ENCODE assay signal across 23 mouse cellular contexts in genomic region chr13:93987611-93988010, GRCm38 (mm10).
A peak's percentile ranks its signal among the peaks of the same experiment; 100 is the strongest.
DNase-seq lines count a peak whose midpoint lies in the region; ATAC-seq and TF ChIP-seq lines count a peak whose summit lies in the region.
"Had no signal": no experiment of that assay in that cellular context is flagged by ENCODE, and none has a peak within 500 bp of the region (broad histone marks: within the 10 kb centered on the region; RNA-seq: fewer than 3 reads in every experiment).

No protein-coding gene starts in this region.

- TF ChIP-seq POLR2A in lung, adult 2 months (IDR thresholded peaks at IDR 0.05; ENCODE audit: borderline replicate concordance, extremely low read depth, low read depth, low read length) = no peak

- TF ChIP-seq CTCF in lung, embryonic 14.5 days (IDR thresholded peaks at IDR 0.05; ENCODE audit: low read depth) = no peak
- TF ChIP-seq CTCF in lung, adult 2 months (IDR thresholded peaks at IDR 0.05; ENCODE audit: insufficient read depth, low read length) = no peak

- no peak for DNase-seq in embryonic facial prominence, embryonic 10.5 days (ENCODE audit: low spot score)
- DNase-seq in lung, embryonic 14.5 days = peak; percentile 79
- DNase-seq in lung, postnatal 25 days (ENCODE audit: low spot score) = no peak
- peak; percentile 64 for DNase-seq in lung, postnatal 10 days
- no peak for DNase-seq in lung, adult 2 months
- DNase-seq: adrenal gland, adult 8-10 months; adrenal gland, postnatal 14 days; adrenal gland, postnatal 36 days; B cell, adult 2 months; cerebellum, adult 11-12 months; cerebellum, adult 2 months; cerebellum, adult 9-10 months; cerebellum, postnatal 10 days; cerebellum, postnatal 25 days; forebrain, postnatal 0 days had no signal

- ATAC-seq in embryonic facial prominence, embryonic 13.5 days (ENCODE audit: insufficient number of reproducible peaks, insufficient read depth, low FRiP score, low TSS enrichment, low read depth) = no peak
- no peak; the same call in 1 of the 2 replicates for ATAC-seq in lung, embryonic 14.5 days (ENCODE audit: insufficient read depth)
- ATAC-seq: activated CD4-positive, CD25-positive, alpha-beta regulatory T cell, adult 4 months; CD4-positive, CD25-positive, alpha-beta regulatory T cell, adult 4 months; forebrain, embryonic 13.5 days; forebrain, embryonic 15.5 days; forebrain, postnatal 0 days; Patski had no signal

- 0 out of 2 replicates have a peak overlapping the region, but pooled peaks have one; percentile 1 for H3K27ac ChIP-seq in embryonic facial prominence, embryonic 13.5 days
- no peak overlapping the region for H3K27ac ChIP-seq in embryonic facial prominence, embryonic 10.5 days (replicated peaks)
- no peak overlapping the region for H3K27ac ChIP-seq in lung, embryonic 14.5 days (ENCODE audit: low read depth)
- H3K27ac ChIP-seq: forebrain, embryonic 13.5 days; forebrain, embryonic 15.5 days had no signal

- no peaks in the 10 kb centered on the region for H3K27me3 ChIP-seq in embryonic facial prominence, embryonic 13.5 days
- 0 out of 2 replicates have a peak, but pooled peaks cover 3% of the 10 kb centered on the region for H3K27me3 ChIP-seq in embryonic facial prominence, embryonic 10.5 days (replicated peaks; ENCODE audit: low read depth, poor library complexity, severe bottlenecking)
- H3K27me3 ChIP-seq in lung, embryonic 14.5 days (ENCODE audit: insufficient read depth, low read length) = no peaks in the 10 kb centered on the region
- H3K27me3 ChIP-seq: CH12.LX; forebrain, embryonic 13.5 days; forebrain, embryonic 15.5 days; Patski had no signal

- H3K9ac ChIP-seq in embryonic facial prominence, embryonic 13.5 days = no peak overlapping the region
- no peak overlapping the region for H3K9ac ChIP-seq in lung, embryonic 14.5 days
- H3K9ac ChIP-seq: forebrain, embryonic 13.5 days; forebrain, embryonic 15.5 days; forebrain, postnatal 0 days had no signal

- no peaks in the 10 kb centered on the region for H3K36me3 ChIP-seq in embryonic facial prominence, embryonic 13.5 days
- H3K36me3 ChIP-seq in embryonic facial prominence, embryonic 10.5 days (replicated peaks) = no peaks in the 10 kb centered on the region
- H3K36me3 ChIP-seq in lung, embryonic 14.5 days (ENCODE audit: insufficient read depth) = no peaks in the 10 kb centered on the region
- H3K36me3 ChIP-seq: forebrain, embryonic 15.5 days; G1E had no signal

- peaks cover 12% of the 10 kb centered on the region for H3K4me1 ChIP-seq in embryonic facial prominence, embryonic 13.5 days
- peaks cover 18% of the 10 kb centered on the region for H3K4me1 ChIP-seq in embryonic facial prominence, embryonic 10.5 days
- H3K4me1 ChIP-seq in lung, embryonic 14.5 days (ENCODE audit: insufficient read depth) = no peaks in the 10 kb centered on the region
- peaks cover 2% of the 10 kb centered on the region; the same call in 1 of the 2 replicates for H3K4me1 ChIP-seq in lung, adult 2 months (ENCODE audit: control insufficient read depth, insufficient read depth, low read length)
- H3K4me1 ChIP-seq: forebrain, embryonic 13.5 days; forebrain, embryonic 15.5 days had no signal

- H3K4me3 ChIP-seq in embryonic facial prominence, embryonic 13.5 days = no peak overlapping the region
- no peak overlapping the region for H3K4me3 ChIP-seq in embryonic facial prominence, embryonic 10.5 days
- H3K4me3 ChIP-seq in lung, embryonic 14.5 days (ENCODE audit: low read depth, low read length) = no peak overlapping the region
- H3K4me3 ChIP-seq in lung, adult 2 months (replicated peaks; ENCODE audit: extremely low read depth, low read depth, low read length) = no peak overlapping the region
- H3K4me3 ChIP-seq: forebrain, embryonic 13.5 days; forebrain, embryonic 15.5 days had no signal

- WGBS in embryonic facial prominence, embryonic 13.5 days = 67% methylated on average over 7 of the region's 7 CpGs
- 84% methylated on average over 7 of the region's 7 CpGs for WGBS in embryonic facial prominence, embryonic 10.5 days
- 44% methylated on average over 7 of the region's 7 CpGs for WGBS in lung, embryonic 14.5 days
- 73% methylated on average over 7 of the region's 7 CpGs for WGBS in lung, adult 2 months

- H3K9me3 ChIP-seq in embryonic facial prominence, embryonic 13.5 days = peaks cover 6% of the 10 kb centered on the region; the same call in 1 of the 2 replicates
- peaks cover 3% of the 10 kb centered on the region; the same call in 1 of the 2 replicates for H3K9me3 ChIP-seq in embryonic facial prominence, embryonic 10.5 days
- no peaks in the 10 kb centered on the region; the same call in 1 of the 2 replicates for H3K9me3 ChIP-seq in lung, embryonic 14.5 days (ENCODE audit: low read depth, low read length)
- H3K9me3 ChIP-seq: forebrain, embryonic 15.5 days had no signal

- H3K4me2 ChIP-seq in embryonic facial prominence, embryonic 13.5 days = no peak overlapping the region
- no peak overlapping the region for H3K4me2 ChIP-seq in lung, embryonic 14.5 days
- H3K4me2 ChIP-seq: forebrain, embryonic 13.5 days; forebrain, embryonic 15.5 days had no signal

Comparison
In these comparisons a context has a peak if more than half of its experiments do, and no peak if none do; other contexts are left out.
1. DNase-seq: peak in lung, embryonic 14.5 days (single experiment) and lung, postnatal 10 days (single experiment); none in embryonic facial prominence, embryonic 10.5 days (single experiment), lung, postnatal 25 days (single experiment) and lung, adult 2 months (single experiment).